Mouse (Mus musculus) gastrocnemius, adult 18-20 months (tissue): ENCODE measurements around the gene Nab1. TPM values are rescaled to one million over a fixed set of nuclear protein-coding genes. Genes with fewer than 3 reads are reported as not detected.

Experiments
- DNase-seq: peaks from one replicate; pipeline ENCODE4 v3.0.0; 2021; ENCODE audit warnings: low spot score
- total RNA-seq, 2 experiments: library from RNA; stranded (reverse); gene quantifications; 2 replicates each; pipeline ENCODE4 v1.2.3; 2021

The Nab1 gene
- total RNA-seq, 2 experiments from 2014 or later, result 8.3 to 9.8 TPM

DNA sequence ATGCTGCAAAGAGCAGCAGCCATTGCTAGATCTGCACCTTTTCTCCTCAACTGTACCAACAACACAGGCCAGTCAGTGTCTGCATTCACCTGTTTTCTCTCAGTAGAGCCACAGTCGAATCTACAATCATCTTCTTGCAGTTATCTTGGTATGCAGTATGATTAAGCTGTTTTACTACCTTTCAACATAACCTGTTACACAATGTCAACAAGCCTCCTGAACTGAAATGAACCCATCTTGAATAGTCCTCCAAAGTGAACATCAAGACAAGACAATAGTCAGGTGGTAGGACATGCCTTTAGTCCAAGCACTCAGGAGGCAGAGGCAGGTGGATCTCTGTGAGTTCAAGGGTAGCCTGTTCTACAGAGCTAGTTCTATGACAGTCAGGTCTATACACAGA, 26.2 kb downstream of the Nab1 start:
- no peak for DNase-seq

DNA sequence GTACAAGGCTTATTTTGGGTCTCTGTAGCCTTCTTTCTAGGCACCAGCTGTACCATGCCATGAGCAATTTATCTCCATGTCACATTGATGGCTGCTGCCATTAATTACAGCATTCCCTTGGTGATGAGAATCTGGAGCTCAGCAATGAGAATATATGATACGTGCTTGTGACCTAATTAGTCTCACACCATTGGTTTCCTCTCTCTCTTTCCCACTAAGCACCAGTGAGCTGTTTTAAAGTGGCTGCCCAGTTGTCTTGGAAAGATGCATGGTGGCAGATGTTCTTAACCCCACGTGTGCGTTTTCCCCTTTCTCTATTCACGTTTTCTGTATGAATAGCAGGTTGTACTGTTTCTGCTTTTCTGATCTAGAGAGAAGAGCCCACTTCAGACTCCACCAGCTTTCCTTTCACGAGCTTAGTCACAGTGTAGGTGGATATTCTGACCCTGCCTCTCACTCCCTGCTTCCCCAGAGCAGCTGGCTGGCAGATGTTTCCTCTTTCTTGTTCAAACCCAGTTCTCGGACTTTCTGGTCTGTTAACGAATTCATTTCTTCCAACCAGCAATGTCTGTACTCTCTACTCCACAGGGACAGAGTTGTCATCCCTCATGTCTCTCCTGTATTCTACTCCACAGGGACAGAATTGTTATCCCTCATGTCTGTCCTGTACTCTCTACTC, 29.5 kb downstream of the Nab1 start:
- DNase-seq, result no peak

DNA sequence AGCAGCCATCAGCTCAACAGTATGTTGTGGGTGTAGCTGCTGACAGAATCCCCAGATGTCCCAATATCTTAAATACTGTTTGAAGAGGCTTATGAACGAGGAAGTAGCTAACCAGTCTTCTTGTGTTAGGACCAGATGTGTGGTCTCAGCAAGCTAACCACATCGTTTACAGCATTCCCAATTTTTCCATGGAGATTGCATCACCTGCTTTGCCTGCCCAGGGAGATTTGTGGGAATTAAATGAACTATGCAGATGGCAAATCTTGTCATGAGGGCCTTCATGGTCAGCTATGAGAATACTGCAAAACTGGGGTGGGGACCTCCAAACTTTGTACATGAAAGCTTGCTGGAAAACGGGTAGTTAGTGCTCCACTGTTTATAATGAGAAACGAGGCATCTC, 30.2 kb downstream of the Nab1 start:
- no peak for DNase-seq

DNA sequence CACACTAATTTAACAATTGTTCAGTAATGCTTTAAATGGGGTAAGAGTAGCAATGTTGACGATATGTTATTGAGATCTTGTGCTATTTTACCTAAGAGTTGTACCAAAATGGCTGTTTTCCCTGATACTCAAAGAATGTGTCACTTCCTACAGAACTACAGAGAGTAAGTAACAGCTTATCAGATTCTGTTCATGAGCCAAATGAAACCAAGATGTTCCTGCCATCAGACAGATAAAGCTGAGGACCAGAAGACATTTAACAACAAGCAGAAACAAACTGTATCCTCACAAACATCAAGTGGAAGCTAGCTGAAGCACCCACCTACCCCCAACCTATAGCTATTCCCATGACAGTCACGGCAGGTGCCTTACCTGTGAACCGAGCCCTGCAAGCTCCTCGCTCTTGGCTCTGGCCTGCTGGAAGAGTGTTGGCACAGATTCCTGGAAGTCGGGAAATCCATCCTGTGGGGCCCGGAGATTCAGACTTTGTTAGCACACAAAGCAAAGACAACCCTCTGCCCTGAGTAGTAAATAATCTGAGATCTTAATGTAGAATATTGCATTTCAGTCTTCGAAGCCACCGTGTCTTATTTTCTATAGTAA, 33.9 kb downstream of the Nab1 start:
- no peak for DNase-seq

DNA sequence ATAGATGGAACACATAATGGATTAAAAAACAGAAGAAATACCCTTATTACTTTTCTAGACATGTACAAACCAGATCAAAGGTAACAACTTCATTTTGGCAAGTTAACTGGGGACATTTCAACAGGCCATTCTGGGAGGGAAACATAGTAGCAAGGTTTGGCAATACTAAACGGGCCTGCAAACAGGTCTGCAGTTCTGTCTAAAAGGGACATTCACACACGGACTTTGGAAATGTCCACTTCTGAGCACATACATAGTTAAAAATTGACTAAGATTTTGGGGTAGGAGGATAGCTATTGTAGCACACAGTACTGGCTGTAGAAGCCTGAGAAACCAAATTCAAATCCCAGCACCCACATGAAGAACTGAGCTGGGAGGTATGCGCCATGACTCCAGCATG, 34.6 kb downstream of the Nab1 start:
- no peak for DNase-seq

DNA sequence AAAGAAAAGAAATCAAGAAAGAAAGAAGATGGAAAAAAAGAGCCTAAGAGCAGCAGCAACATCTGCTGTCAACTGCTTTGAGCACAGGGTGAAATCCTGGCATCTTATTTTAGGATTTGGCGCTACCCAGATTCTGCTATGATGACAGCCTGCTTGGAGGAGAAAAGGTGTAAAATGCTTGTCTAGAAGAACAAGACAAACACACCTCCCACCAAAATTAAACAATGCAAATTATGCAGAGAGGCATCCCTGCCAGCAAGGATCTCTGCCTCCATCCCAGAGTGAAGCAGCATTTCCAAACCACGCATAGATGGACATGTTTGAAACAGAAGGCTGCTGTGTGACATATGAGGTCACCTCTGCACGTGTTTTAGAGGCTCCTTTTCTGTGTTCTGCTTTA, 35.2 kb downstream of the Nab1 start:
- DNase-seq, result no peak

DNA sequence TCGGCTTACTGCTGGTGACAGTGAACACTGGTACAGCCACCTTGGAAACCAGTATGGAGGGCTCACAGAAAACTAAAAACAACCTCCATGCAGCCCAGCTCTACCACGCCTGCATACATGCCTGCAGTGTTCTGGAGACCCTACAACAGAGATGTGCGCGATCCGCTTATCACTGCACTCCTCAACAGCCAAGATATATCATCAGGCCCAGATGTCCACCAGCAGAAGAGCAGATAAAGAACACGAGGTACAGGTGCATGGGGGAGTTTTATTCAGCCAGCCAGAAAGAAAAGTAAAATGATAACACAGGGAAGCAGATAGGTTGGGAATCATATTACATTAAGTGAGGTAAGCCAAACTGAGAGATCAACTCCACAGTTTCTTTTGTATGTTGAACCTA, 37.2 kb downstream of the Nab1 start:
- no peak for DNase-seq

DNA sequence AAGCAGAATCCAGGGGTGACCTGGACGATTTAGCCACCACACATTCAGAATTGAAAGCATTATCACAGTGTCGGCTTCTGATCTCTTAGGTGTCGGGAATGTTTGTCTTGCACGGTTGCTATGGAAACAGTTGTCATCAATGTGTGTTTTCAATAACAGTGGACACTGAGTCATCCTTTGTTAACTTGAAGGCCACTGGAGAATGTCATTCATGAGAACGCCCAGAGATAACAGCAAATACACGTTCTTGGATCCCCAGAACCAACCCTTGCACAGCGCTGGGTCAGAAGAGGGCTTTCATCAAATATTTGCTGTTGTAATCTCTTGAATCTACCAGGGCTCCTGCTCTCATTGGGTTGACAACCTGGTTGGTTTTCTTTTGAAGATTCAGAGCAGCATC, 43.9 kb downstream of the Nab1 start:
- DNase-seq, result no peak

DNA sequence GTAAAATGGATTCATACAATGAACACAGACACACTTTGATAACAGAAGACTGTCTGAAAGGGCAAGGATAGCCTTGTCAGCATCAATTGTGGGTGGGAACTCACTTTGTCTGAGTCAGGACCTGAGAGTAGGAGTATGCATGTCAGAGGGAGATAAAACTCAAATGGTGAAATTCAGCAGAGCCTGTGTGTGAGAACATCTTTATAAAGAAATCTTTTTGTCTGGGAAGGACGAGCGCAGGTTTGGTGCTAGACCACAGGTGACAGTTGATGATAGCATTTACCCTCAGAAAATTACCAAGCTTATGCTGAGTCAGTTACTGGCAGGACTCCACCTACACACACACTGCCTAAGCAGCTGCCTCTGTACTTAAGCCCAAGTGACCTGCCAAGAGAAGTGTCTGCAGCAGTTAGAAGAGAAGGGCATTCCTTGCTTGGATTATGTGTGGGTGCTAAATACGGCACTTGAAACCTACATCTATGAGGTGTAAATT, 45.9 kb downstream of the Nab1 start:
- peak; percentile 11 for DNase-seq

DNA sequence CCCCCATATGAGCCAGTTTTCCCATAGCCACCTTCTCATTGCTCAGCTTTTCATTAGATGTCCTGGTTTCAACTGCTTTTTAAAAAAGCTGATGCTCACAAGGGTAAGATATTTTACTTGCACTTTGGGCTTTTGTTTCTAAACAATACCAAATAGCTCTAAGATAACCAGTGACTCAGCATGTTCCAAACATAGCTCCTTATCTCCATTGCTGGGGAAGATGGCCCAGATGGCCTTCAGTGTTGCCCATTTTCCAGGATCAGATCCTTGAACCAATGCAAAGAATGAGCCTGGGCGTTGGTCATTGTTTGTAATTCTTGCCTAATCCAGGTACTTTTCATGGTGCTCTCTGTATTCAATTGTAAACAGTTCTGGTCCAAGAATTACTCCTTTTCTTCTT, 49.1 kb downstream of the Nab1 start:
- DNase-seq, result no peak

DNA sequence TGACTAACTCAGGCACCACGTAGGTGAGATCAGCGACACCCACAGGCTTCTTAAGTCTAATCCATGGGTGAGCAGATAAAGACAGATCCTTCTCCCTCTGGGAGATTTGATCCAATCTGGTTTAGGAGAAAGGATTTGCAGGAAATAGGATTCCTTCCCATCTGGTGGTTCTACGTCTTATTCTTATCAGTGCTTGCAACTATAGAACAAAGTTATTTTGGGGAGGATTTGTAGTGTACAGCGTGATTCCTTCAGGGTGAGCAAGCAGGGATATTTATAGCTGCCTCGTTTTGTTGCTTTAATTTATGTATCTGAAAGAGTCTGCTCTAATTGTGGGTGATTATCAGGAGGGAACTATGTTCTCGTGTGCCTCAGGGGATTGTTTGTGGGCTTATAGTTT, 64.6 kb downstream of the Nab1 start:
- DNase-seq, result no peak

DNA sequence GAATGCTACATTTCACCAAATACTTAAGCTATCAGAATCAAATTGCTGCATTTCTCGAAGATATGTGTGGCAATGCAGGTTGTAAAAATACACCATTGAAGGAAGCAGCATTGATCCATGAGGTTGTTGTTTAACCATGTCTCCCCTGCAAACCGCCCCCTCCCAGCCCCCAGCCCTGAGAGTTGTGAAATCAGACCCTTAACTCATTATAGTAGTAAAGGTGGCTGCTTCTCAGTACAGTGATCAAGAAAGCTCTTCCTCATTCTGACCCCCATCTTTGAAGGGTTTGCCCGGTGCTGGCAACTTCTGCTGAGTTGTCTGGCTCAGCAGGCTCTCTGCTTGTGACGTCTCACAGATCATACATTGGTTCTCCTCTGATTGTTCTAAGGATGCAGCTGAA, 66.4 kb downstream of the Nab1 start:
- DNase-seq, result no peak

DNA sequence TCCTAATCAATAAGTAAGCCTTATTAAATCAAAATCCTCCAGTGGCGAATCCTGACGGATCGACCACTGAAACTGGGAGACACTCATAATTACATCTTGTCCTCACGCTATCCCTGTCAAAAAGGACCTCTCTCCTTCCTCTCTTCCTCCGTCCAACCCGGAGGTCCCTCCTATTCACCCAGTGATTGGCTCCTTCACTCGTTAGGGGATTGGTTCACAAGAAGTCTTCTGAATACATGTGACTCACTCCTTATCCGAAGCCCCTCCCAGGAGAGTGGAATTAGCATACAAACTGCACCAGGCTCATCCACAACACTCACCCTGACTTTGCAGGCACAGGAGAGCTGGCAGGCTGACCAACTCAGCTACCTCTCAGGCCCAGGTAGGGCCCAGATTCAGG, 68.7 kb downstream of the Nab1 start:
- DNase-seq, result no peak

DNA sequence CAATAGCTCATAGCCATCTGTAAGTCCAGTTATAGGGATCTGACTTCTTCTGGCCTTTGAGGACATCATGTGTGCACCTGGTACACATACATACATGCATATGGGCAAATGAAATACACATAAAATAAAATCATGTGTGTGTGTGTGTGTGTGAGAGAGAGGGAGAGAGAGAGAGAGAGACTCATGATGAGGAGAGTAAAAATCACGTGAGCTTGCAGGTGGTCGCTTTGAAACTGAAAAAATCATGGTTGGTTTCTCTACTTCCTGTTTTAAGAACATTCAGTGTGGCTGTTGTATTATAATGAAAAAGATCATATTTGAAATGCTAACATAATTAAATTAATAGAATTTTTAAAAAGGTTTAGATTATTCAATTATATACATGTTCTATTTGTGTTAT, 69.9 kb downstream of the Nab1 start:
- DNase-seq, result no peak

DNA sequence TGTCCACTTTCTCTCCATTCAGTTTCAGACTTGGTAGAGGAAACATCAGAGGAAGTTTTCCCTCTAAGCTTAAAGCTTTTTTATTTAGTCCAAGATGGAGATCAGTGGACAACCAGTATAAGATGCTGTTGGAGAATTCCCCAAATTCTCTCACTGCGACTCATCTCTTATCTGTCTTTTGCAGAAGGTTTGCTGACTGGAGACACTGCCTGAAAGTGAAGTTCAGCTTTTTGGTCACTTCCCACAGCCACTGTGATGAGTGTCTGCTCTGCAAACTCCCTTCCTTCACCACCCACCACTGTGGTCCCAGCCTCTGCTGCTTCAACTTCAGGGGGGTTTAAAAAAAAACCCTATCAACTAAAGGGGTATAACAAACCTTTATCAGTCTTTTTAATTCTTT, 70.4 kb downstream of the Nab1 start:
- DNase-seq, result no peak

DNA sequence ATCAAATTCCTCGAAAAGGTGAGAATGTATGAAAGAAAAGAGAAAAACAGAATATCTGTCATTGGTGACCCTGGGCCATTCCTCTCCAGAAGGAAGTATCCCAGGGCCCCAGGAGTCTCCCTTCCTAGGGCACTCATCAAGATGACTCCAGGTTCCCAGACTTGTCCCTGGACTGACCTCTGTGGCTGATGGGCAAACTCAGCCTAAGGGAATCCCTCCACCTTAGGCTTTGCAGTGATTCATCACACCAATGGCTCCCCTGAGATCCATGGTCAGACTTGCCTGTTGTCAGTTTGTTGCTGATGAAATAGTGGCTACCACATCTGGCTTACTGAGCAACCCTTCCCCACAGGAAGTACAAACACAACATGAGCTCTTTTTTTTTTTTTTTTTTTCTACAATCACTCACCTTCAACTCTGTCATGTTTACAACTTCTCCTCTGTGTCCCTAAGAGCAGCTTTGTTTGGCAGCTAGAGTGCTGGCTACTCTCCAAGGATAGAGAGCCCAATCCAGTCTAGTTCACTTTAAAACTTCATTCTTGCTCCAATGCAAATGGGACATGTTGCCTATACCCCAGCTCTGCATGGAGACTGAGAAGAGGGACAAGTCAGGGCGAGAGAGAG, 72.5 kb downstream of the Nab1 start:
- no peak for DNase-seq

DNA sequence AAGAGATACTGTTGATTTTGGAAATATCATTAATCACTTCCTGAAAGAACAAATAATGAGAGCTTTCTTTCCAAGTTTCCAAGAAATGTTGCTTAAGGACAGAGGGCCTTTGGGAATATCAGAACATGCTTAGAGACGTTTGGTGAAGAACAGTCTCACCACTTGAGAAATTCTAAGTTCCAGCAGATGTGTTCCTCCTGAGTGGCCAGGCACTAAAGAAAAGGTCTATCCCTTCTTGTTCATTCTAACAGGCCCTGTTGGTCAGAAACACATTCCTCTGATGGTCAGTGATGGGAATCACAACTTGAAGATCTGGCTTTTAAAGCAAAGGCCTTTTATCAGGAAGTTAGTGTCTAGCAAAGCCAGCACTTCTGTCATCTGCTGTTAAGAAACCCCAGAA, 76.6 kb downstream of the Nab1 start:
- no peak for DNase-seq

DNA sequence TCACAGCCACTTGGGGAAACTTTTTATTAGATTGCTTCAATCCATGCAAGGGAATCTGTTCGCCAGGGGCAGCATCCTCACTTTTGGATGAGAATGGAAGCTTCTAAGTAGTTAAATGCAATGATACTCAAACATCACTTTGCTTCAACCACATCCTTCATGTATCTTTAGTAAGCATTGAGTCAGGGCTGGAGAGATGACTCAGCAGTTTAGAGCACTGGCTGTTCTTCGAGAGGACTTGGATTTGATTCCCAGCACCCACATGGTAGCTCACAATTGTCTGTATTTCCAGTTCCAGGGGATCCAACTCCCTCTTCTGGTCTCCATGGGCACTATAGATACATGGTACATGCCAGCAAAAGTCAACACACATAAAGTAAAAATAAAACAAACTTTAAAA, 77.4 kb downstream of the Nab1 start:
- DNase-seq, result no peak

DNA sequence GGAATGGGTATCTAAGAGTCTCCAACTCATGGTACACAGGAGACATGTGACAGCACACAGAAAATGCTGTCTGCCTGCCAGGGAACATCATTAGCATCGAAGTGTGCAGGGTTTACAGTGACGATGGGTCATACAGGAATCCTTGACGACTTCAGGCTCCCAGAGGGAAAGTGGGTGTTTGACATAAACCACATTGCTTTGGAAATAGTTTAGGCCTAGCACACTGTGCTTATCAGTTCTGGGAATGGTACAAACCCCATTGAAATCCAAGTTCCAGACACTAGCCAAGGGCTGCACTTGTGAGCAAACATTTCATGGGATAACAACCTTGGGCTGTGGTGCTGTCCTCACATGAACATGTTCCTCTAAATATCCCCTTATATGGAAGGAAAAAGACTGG, 78.3 kb downstream of the Nab1 start:
- DNase-seq, result no peak

DNA sequence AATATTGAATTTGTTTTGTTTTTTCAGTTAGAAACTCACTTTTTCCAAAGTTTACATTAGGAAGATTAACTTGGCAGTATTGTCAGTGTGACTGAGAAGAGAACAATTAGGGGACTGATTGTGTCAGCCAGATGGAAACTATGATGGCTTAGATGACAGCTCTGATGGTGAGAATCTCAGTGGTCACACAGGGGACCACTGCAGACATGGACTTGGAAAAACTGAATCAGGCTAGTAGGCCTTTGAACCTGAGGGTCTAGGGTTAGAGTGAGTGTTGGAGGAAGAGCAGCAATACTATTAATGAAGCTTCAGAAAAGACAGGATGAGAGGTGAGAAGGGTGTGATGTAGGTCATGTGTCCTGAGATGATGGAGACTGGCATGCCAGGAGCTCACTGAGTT, 78.9 kb downstream of the Nab1 start:
- no peak for DNase-seq

DNA sequence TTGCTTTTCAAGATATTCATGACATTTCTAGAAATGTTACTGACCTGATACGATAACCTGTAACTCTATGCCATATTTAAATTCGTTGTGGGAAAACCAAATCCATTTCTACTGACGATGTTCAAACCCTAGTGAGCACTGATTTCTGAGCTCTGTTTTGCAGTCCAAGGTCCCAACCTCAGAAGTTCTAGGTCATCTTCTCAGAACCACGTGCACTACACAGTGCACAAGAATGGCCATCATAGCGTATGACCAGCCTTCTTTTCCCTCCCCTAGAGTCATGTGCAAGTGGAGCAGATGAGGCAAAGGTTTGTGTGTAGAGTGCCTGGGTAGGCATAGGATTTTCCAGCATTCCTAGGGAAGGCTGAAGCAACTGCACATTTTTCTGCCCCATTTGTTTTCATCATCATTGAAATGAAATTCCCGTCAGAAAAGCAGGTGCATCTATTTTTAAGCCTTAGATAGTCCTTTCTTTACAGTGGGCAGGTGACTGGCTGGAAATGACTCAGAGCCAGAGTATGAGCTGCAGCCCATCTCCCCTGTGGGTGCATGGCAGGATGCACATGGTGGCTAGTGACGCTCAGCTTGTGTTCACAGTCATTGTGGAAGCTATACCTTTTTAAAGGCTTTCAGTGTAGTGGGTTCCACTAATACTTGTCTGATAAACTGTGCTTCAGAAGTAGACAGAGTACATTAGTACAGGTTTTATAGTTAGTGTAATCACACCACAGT, 81.2 kb downstream of the Nab1 start:
- DNase-seq, result no peak
